Mouse (Mus musculus) heart, embryonic 14.5 days (tissue): ENCODE data around the gene Ssna1. TPM values are rescaled to one million over a fixed set of nuclear protein-coding genes. Genes with fewer than 3 reads are reported as not detected.

Source experiments
- ATAC-seq: fragments of 200-750 bp; cut with Nextera tagmentation; 2 replicates; pipeline ENCODE4 v1.8.0; 2017; ENCODE audit warnings: low read depth, moderate TSS enrichment; ENCODE audit not compliant: insufficient number of reproducible peaks, insufficient read depth, low FRiP score
- H3K27ac ChIP-seq, 2 experiments: fragments of 200-500 bp in 1 of 2; fragments of 300-500 bp in 1 of 2; sonication (generic) in 1 of 2; replicated peaks in 1 of 2; 2 replicates each; pipeline ENCODE4 v1.5.1; 2012 to 2014; ENCODE audit warnings: low read depth in 2 of 2, low read length in 2 of 2, control low read depth in 1 of 2, mild to moderate bottlenecking in 1 of 2, mixed read lengths in 1 of 2; ENCODE audit not compliant: control insufficient read depth in 1 of 2, insufficient read depth in 1 of 2
- H3K27me3 ChIP-seq: fragments of 300-500 bp; sonication (generic); 2 replicates; pipeline ENCODE4 v1.6.1; 2014; ENCODE audit warnings: mild to moderate bottlenecking, low read length, control low read depth; ENCODE audit not compliant: control insufficient read depth, insufficient read depth
- H3K36me3 ChIP-seq: fragments of 300-500 bp; sonication (generic); 2 replicates; pipeline ENCODE4 v1.6.1; 2014; ENCODE audit warnings: mild to moderate bottlenecking, control low read depth, low read length, mixed read lengths; ENCODE audit not compliant: control insufficient read depth, insufficient read depth
- H3K4me1 ChIP-seq, 2 experiments: fragments of 200-500 bp in 1 of 2; fragments of 300-500 bp in 1 of 2; sonication (generic) in 1 of 2; 2 replicates each; pipeline ENCODE4 v1.6.1; 2012 to 2014; ENCODE audit warnings: low read length in 2 of 2, control low read depth in 1 of 2, mixed read lengths in 1 of 2; ENCODE audit not compliant: control insufficient read depth in 2 of 2, insufficient read depth in 2 of 2
- H3K4me2 ChIP-seq: fragments of 300-500 bp; sonication (generic); 2 replicates; pipeline ENCODE4 v1.6.1; 2014; ENCODE audit warnings: mild to moderate bottlenecking, low read length
- H3K4me3 ChIP-seq, 2 experiments: fragments of 200-500 bp in 1 of 2; fragments of 300-500 bp in 1 of 2; sonication (generic) in 1 of 2; 2 replicates each; pipeline ENCODE4 v1.5.1; 2012 to 2014; ENCODE audit warnings: low read length in 2 of 2, mild to moderate bottlenecking in 2 of 2, control low read depth in 1 of 2, low read depth in 1 of 2, moderate library complexity in 1 of 2; ENCODE audit not compliant: control insufficient read depth in 1 of 2, insufficient read depth in 1 of 2
- H3K9ac ChIP-seq: fragments of 300-500 bp; sonication (generic); 2 replicates; pipeline ENCODE4 v1.6.1; 2014; ENCODE audit warnings: mild to moderate bottlenecking, low read length
- H3K9me3 ChIP-seq: fragments of 300-500 bp; sonication (generic); 2 replicates; pipeline ENCODE4 v1.6.1; 2016; ENCODE audit warnings: low read length, control low read depth; ENCODE audit not compliant: control insufficient read depth
- WGBS: fragments of 180-500 bp; shearing (Covaris S2); extraction: QIAGEN DNeasy Blood & Tissue Kit; methylation state at CpG from one replicate; pipeline ENCODE4 v1.1.7; 2014; 5-methylcytosine and 5-hydroxymethylcytosine counted together
- polyA plus RNA-seq: library from polyadenylated mRNA; unstranded; fragments of >200 nt; fragmentation: Nextera tagmentation; extraction: Ambion mirVana; gene quantifications from 2 replicates; pipeline ENCODE4 v1.2.1, GENCODE M21; 2014

Ssna1 gene
- polyA plus RNA-seq, 1 experiment from 2014 or later = 163 TPM

GRCm38 (mm10) chr2:25272515-25272914 lies 277 bp upstream of the Ssna1 start:
- under 1% methylated on average over 29 of the region's 29 CpGs for WGBS
- peak overlapping the region in 1 of 2 experiments; percentile 84; a peak in 3 of 4 replicates for H3K27ac ChIP-seq
- no peaks in the 10 kb centered on the region for H3K27me3 ChIP-seq
- H3K36me3 ChIP-seq = peaks cover 74% of the 10 kb centered on the region
- H3K9me3 ChIP-seq = no peaks in the 10 kb centered on the region
- ATAC-seq = peak; percentile 17; the same call in 1 of the 2 replicates
- H3K9ac ChIP-seq = peak overlapping the region; percentile 91
- peak overlapping the region; percentile 75 to 87 for H3K4me3 ChIP-seq
- H3K4me2 ChIP-seq = peak overlapping the region; percentile 92
- H3K4me1 ChIP-seq = peaks cover 12 to 22% of the 10 kb centered on the region in 2 experiments

- no peaks in the 10 kb centered on the region for H3K9me3 ChIP-seq
- ATAC-seq = no peak
- WGBS = 67% methylated on average over 4 of the region's 4 CpGs
- peaks cover 30% of the 10 kb centered on the region for H3K36me3 ChIP-seq
- H3K9ac ChIP-seq = no peak overlapping the region
- H3K4me3 ChIP-seq = no peak overlapping the region
- H3K4me1 ChIP-seq = peaks cover 30 to 41% of the 10 kb centered on the region in 2 experiments
- H3K27me3 ChIP-seq = peaks cover 8% of the 10 kb centered on the region
- H3K27ac ChIP-seq = no peak overlapping the region
- no peak overlapping the region for H3K4me2 ChIP-seq
Measured at GRCm38 (mm10) chr2:25267746-25268309, 4.4 kb downstream of the Ssna1 start.

GRCm38 (mm10) chr2:25267241-25267640 lies 5.0 kb downstream of the Ssna1 start:
- peaks cover 30 to 41% of the 10 kb centered on the region in 2 experiments for H3K4me1 ChIP-seq
- H3K9me3 ChIP-seq = no peaks in the 10 kb centered on the region
- no peak overlapping the region for H3K4me3 ChIP-seq
- no peak overlapping the region for H3K9ac ChIP-seq
- no peak for ATAC-seq
- H3K27ac ChIP-seq = no peak overlapping the region
- H3K27me3 ChIP-seq = peaks cover 8% of the 10 kb centered on the region
- peaks cover 30% of the 10 kb centered on the region for H3K36me3 ChIP-seq
- no peak overlapping the region for H3K4me2 ChIP-seq

- 17% methylated on average over 2 of the region's 2 CpGs for WGBS
- H3K9me3 ChIP-seq = no peaks in the 10 kb centered on the region
- peaks cover 8% of the 10 kb centered on the region for H3K27me3 ChIP-seq
- H3K27ac ChIP-seq = no peak overlapping the region
- H3K4me3 ChIP-seq = no peak overlapping the region
- peaks cover 30 to 44% of the 10 kb centered on the region in 2 experiments for H3K4me1 ChIP-seq
- no peak for ATAC-seq
- H3K9ac ChIP-seq = 0 out of 2 replicates have a peak overlapping the region, but pooled peaks have one; percentile 2
- 0 out of 2 replicates have a peak overlapping the region, but pooled peaks have one; percentile 31 for H3K4me2 ChIP-seq
- peaks cover 30% of the 10 kb centered on the region for H3K36me3 ChIP-seq
Measured at GRCm38 (mm10) chr2:25266720-25267119, 5.5 kb downstream of the Ssna1 start.

- peak overlapping the region; percentile 2 for H3K9ac ChIP-seq
- H3K9me3 ChIP-seq = no peaks in the 10 kb centered on the region
- H3K4me1 ChIP-seq = peaks cover 27 to 39% of the 10 kb centered on the region in 2 experiments
- 50% methylated on average over 6 of the region's 6 CpGs for WGBS
- H3K4me3 ChIP-seq = no peak overlapping the region
- H3K27me3 ChIP-seq = peaks cover 8% of the 10 kb centered on the region
- peaks cover 30% of the 10 kb centered on the region for H3K36me3 ChIP-seq
- H3K27ac ChIP-seq = no peak overlapping the region
- ATAC-seq = no peak
- H3K4me2 ChIP-seq = peak overlapping the region; percentile 31
Measured at GRCm38 (mm10) chr2:25265897-25266656, 6.2 kb downstream of the Ssna1 start.

GRCm38 (mm10) chr2:25264851-25265250 lies 7.4 kb downstream of the Ssna1 start:
- no peak overlapping the region for H3K9ac ChIP-seq
- H3K27me3 ChIP-seq = peaks cover 8% of the 10 kb centered on the region
- ATAC-seq = no peak
- H3K36me3 ChIP-seq = peaks cover 19% of the 10 kb centered on the region
- no peaks in the 10 kb centered on the region for H3K9me3 ChIP-seq
- no peak overlapping the region for H3K4me3 ChIP-seq
- H3K4me1 ChIP-seq = peaks cover 26 to 33% of the 10 kb centered on the region in 2 experiments
- no peak overlapping the region for H3K27ac ChIP-seq
- WGBS = 72% methylated on average over 3 of the region's 3 CpGs
- no peak overlapping the region for H3K4me2 ChIP-seq

- no peaks in the 10 kb centered on the region for H3K9me3 ChIP-seq
- no peak overlapping the region for H3K27ac ChIP-seq
- 66% methylated on average over 5 of the region's 5 CpGs for WGBS
- H3K4me3 ChIP-seq = no peak overlapping the region
- H3K9ac ChIP-seq = no peak overlapping the region
- H3K4me2 ChIP-seq = peak overlapping the region; percentile 97; the same call in 1 of the 2 replicates
- peaks cover 13% of the 10 kb centered on the region for H3K36me3 ChIP-seq
- peaks cover 26 to 33% of the 10 kb centered on the region in 2 experiments for H3K4me1 ChIP-seq
- no peak for ATAC-seq
- H3K27me3 ChIP-seq = peaks cover 8% of the 10 kb centered on the region
Measured at GRCm38 (mm10) chr2:25264286-25264660, 8.0 kb downstream of the Ssna1 start.
